Mouse (Mus musculus) embryonic facial prominence, embryonic 13.5 days (tissue): Measurements from ENCODE around the gene Ugt1a7c. TPM values are rescaled to one million over a fixed set of nuclear protein-coding genes. Genes with fewer than 3 reads are reported as not detected.
"Not testable (repeated sequence)": the region's sequence is repeated elsewhere in the genome, so short reads cannot be mapped to it uniquely, and the experiment has no call there.

ENCODE experiments used
- ATAC-seq: fragments of 200-750 bp; cut with Nextera tagmentation; 2 replicates; pipeline ENCODE4 v1.8.0; 2017; ENCODE audit warnings: low read depth; ENCODE audit not compliant: insufficient number of reproducible peaks, insufficient read depth, low FRiP score, low TSS enrichment
- H3K27ac ChIP-seq: fragments of 300-500 bp; sonication (generic); 2 replicates; pipeline ENCODE4 v1.5.1; 2015; ENCODE audit warnings: moderate library complexity, mild to moderate bottlenecking, inconsistent platforms
- H3K27me3 ChIP-seq: fragments of 300-500 bp; sonication (generic); 2 replicates; pipeline ENCODE4 v1.6.1; 2015; ENCODE audit warnings: mild to moderate bottlenecking, inconsistent platforms
- H3K36me3 ChIP-seq: fragments of 300-500 bp; sonication (generic); 2 replicates; pipeline ENCODE4 v1.6.1; 2015; ENCODE audit warnings: mild to moderate bottlenecking, inconsistent platforms
- H3K4me1 ChIP-seq: fragments of 300-500 bp; sonication (generic); 2 replicates; pipeline ENCODE4 v1.6.1; 2015; ENCODE audit warnings: inconsistent platforms
- H3K4me2 ChIP-seq: fragments of 300-500 bp; sonication (generic); 2 replicates; pipeline ENCODE4 v1.6.1; 2015; ENCODE audit warnings: moderate library complexity, mild to moderate bottlenecking, inconsistent platforms
- H3K4me3 ChIP-seq: fragments of 300-500 bp; sonication (generic); 2 replicates; pipeline ENCODE4 v1.5.1; 2015; ENCODE audit warnings: mild to moderate bottlenecking, inconsistent platforms
- H3K9ac ChIP-seq: fragments of 300-500 bp; sonication (generic); 2 replicates; pipeline ENCODE4 v1.6.1; 2015; ENCODE audit warnings: mild to moderate bottlenecking, inconsistent platforms
- H3K9me3 ChIP-seq: fragments of 300-500 bp; sonication (generic); 2 replicates; pipeline ENCODE4 v1.6.1; 2016; ENCODE audit warnings: inconsistent platforms
- WGBS: fragments of 180-500 bp; shearing (Covaris S2); methylation state at CpG from one replicate; pipeline ENCODE4 v1.1.7; 2015; ENCODE audit warnings: mixed read lengths; 5-methylcytosine and 5-hydroxymethylcytosine counted together
- polyA plus RNA-seq: library from polyadenylated mRNA; unstranded; fragments of >200 nt; fragmentation: Nextera tagmentation; extraction: Ambion mirVana; gene quantifications from 2 replicates; pipeline ENCODE4 v1.2.1, GENCODE M21; 2015

Gene Ugt1a7c
- polyA plus RNA-seq, 1 experiment from 2014 or later: 1.6 TPM

- not testable (repeated sequence) for H3K4me3 ChIP-seq, H3K36me3 ChIP-seq, H3K4me2 ChIP-seq, ATAC-seq, H3K9ac ChIP-seq, H3K27me3 ChIP-seq, H3K27ac ChIP-seq, H3K9me3 ChIP-seq, H3K4me1 ChIP-seq
- 54% methylated on average over 2 of the region's 2 CpGs for WGBS
These were observed 50.4 kb downstream of the Ugt1a7c start for GRCm38 (mm10) chr1:88145278-88145677.

GRCm38 (mm10) chr1:88150133-88150532, 55.3 kb downstream of the Ugt1a7c start:
- not testable (repeated sequence) for H3K27ac ChIP-seq, H3K36me3 ChIP-seq, H3K4me3 ChIP-seq, ATAC-seq, H3K9ac ChIP-seq, H3K27me3 ChIP-seq, H3K4me1 ChIP-seq, H3K4me2 ChIP-seq, H3K9me3 ChIP-seq
- 67% methylated on average over 2 of the region's 2 CpGs for WGBS

- no peak overlapping the region for H3K9ac ChIP-seq
- no peaks in the 10 kb centered on the region for H3K4me1 ChIP-seq
- H3K27ac ChIP-seq: no peak overlapping the region
- ATAC-seq: no peak
- no peak overlapping the region for H3K4me3 ChIP-seq
- no peaks in the 10 kb centered on the region for H3K27me3 ChIP-seq
- H3K36me3 ChIP-seq: no peaks in the 10 kb centered on the region
- H3K4me2 ChIP-seq: no peak overlapping the region
- no peaks in the 10 kb centered on the region for H3K9me3 ChIP-seq
- WGBS: 75% methylated on average over 2 of the region's 2 CpGs
These were observed 63.6 kb downstream of the Ugt1a7c start for GRCm38 (mm10) chr1:88158430-88158829.

GRCm38 (mm10) chr1:88165711-88166110, 70.8 kb downstream of the Ugt1a7c start, which contains the start of gene Ugt1a5:
Gene Ugt1a5 (plus strand): TSS chr1:88166012.
- Histone ChIP-seq H3K36me3 (no peaks in the 10 kb centered on the region), H3K4me2 (no peak within 1 kb of the TSS), H3K4me1 (no peaks in the 10 kb centered on the region), H3K9me3 (no peaks in the 10 kb centered on the region), H3K27me3 (no peaks in the 10 kb centered on the region), H3K4me3 (no peak within 1 kb of the TSS), H3K27ac (no peak within 1 kb of the TSS), H3K9ac (no peak within 1 kb of the TSS)
- WGBS: 77% methylated on average over 5 of the region's 5 CpGs
- no peak for ATAC-seq

- H3K9ac ChIP-seq, H3K36me3 ChIP-seq, H3K27me3 ChIP-seq, H3K9me3 ChIP-seq, H3K27ac ChIP-seq, ATAC-seq, H3K4me3 ChIP-seq, H3K4me2 ChIP-seq, H3K4me1 ChIP-seq: not testable (repeated sequence)
- 77% methylated on average over 6 of the region's 7 CpGs for WGBS
These were observed 77.3 kb downstream of the Ugt1a7c start for GRCm38 (mm10) chr1:88172190-88172589.

- ATAC-seq: no peak
- Histone ChIP-seq H3K36me3 (no peaks in the 10 kb centered on the region), H3K4me3 (no peak overlapping the region), H3K9ac (no peak overlapping the region), H3K27me3 (no peaks in the 10 kb centered on the region), H3K27ac (no peak overlapping the region), H3K4me2 (no peak overlapping the region), H3K4me1 (no peaks in the 10 kb centered on the region), H3K9me3 (peaks cover 22% of the 10 kb centered on the region; the same call in 1 of the 2 replicates)
- WGBS: 70% methylated on average over 1 of the region's 1 CpGs
These were observed 84.8 kb downstream of the Ugt1a7c start for GRCm38 (mm10) chr1:88179657-88180056.

- Histone ChIP-seq H3K4me2 (no peak overlapping the region), H3K9ac (no peak overlapping the region)
- 85% methylated on average over 5 of the region's 5 CpGs for WGBS
These were observed 91.6 kb downstream of the Ugt1a7c start for GRCm38 (mm10) chr1:88186325-88186935.

GRCm38 (mm10) chr1:88192136-88192535, 97.3 kb downstream of the Ugt1a7c start:
- no peak overlapping the region for H3K27ac ChIP-seq
- H3K9me3 ChIP-seq: no peaks in the 10 kb centered on the region
- 61% methylated on average over 3 of the region's 3 CpGs for WGBS
- no peak overlapping the region for H3K9ac ChIP-seq
- H3K36me3 ChIP-seq: no peaks in the 10 kb centered on the region
- H3K4me3 ChIP-seq: no peak overlapping the region
- ATAC-seq: no peak
- H3K27me3 ChIP-seq: no peaks in the 10 kb centered on the region
- no peaks in the 10 kb centered on the region for H3K4me1 ChIP-seq
- no peak overlapping the region for H3K4me2 ChIP-seq

More at GRCm38 (mm10) chr1:88186325-88186935, 91.6 kb downstream of the Ugt1a7c start:
- Histone ChIP-seq H3K27me3 (no peaks in the 10 kb centered on the region), H3K4me3 (no peak overlapping the region), H3K36me3 (no peaks in the 10 kb centered on the region), H3K4me1 (no peaks in the 10 kb centered on the region), H3K9me3 (no peaks in the 10 kb centered on the region), H3K27ac (no peak overlapping the region)
- ATAC-seq: no peak

- Histone ChIP-seq H3K9ac (no peak overlapping the region), H3K27me3 (no peaks in the 10 kb centered on the region), H3K4me3 (no peak overlapping the region), H3K9me3 (no peaks in the 10 kb centered on the region), H3K4me1 (no peaks in the 10 kb centered on the region), H3K27ac (no peak overlapping the region), H3K36me3 (no peaks in the 10 kb centered on the region), H3K4me2 (no peak overlapping the region)
- ATAC-seq: no peak
- WGBS: 84% methylated on average over 1 of the region's 1 CpGs
These were observed 100.8 kb downstream of the Ugt1a7c start for GRCm38 (mm10) chr1:88195687-88196086.

GRCm38 (mm10) chr1:88197443-88197842, 102.6 kb downstream of the Ugt1a7c start:
- no peaks in the 10 kb centered on the region for H3K9me3 ChIP-seq
- no peak overlapping the region for H3K9ac ChIP-seq
- no peaks in the 10 kb centered on the region for H3K36me3 ChIP-seq
- no peak for ATAC-seq
- 73% methylated on average over 3 of the region's 3 CpGs for WGBS
- H3K4me1 ChIP-seq: no peaks in the 10 kb centered on the region
- no peak overlapping the region for H3K4me2 ChIP-seq
- H3K27me3 ChIP-seq: no peaks in the 10 kb centered on the region
- H3K4me3 ChIP-seq: no peak overlapping the region
- no peak overlapping the region for H3K27ac ChIP-seq

GRCm38 (mm10) chr1:88199996-88200395, 105.1 kb downstream of the Ugt1a7c start:
- no peaks in the 10 kb centered on the region for H3K4me1 ChIP-seq
- no peak for ATAC-seq
- H3K9ac ChIP-seq: no peak overlapping the region
- no peak overlapping the region for H3K4me3 ChIP-seq
- peaks cover 7% of the 10 kb centered on the region for H3K9me3 ChIP-seq
- H3K4me2 ChIP-seq: no peak overlapping the region
- no peak overlapping the region for H3K27ac ChIP-seq
- H3K27me3 ChIP-seq: no peaks in the 10 kb centered on the region
- H3K36me3 ChIP-seq: no peaks in the 10 kb centered on the region
- WGBS: 76% methylated on average over 2 of the region's 2 CpGs

GRCm38 (mm10) chr1:88200456-88200855, 105.6 kb downstream of the Ugt1a7c start, which contains the start of gene Ugt1a2:
Gene Ugt1a2 (plus strand): TSS chr1:88200601.
- Histone ChIP-seq H3K9me3 (peaks cover 8% of the 10 kb centered on the region), H3K9ac (no peak within 1 kb of the TSS), H3K27me3 (no peaks in the 10 kb centered on the region), H3K4me2 (no peak within 1 kb of the TSS), H3K4me1 (0 out of 2 replicates have a peak, but pooled peaks cover 3% of the 10 kb centered on the region), H3K36me3 (no peaks in the 10 kb centered on the region), H3K4me3 (no peak within 1 kb of the TSS), H3K27ac (no peak within 1 kb of the TSS)
- WGBS: 79% methylated on average over 7 of the region's 7 CpGs
- ATAC-seq: no peak
